Mouse (Mus musculus): Measurements from ENCODE around the gene Fbxw11.
A peak's percentile ranks its signal among the peaks of the same experiment; 100 is the strongest.
"Not testable (repeated sequence)": the region's sequence is repeated elsewhere in the genome, so short reads cannot be mapped to it uniquely, and the experiment has no call there.

The Fbxw11 gene

GRCm38 (mm10) chr11:32642249-32642876 lies at the start of gene Fbxw11:
Gene Fbxw11, plus strand, starts transcription at chr11:32642724.
- DNase-seq: peak; percentile 98

- no peak for DNase-seq
Measured at GRCm38 (mm10) chr11:32593081-32593480, 49.4 kb upstream of the Fbxw11 start.

GRCm38 (mm10) chr11:32594122-32594521 lies 48.4 kb upstream of the Fbxw11 start:
- DNase-seq: no peak

- DNase-seq: no peak
Measured at GRCm38 (mm10) chr11:32600371-32600770, 42.2 kb upstream of the Fbxw11 start.

- peak; percentile 58 for DNase-seq
Measured at GRCm38 (mm10) chr11:32601528-32602323, 40.8 kb upstream of the Fbxw11 start.

- DNase-seq: no peak
Measured at GRCm38 (mm10) chr11:32604663-32605062, 37.9 kb upstream of the Fbxw11 start.

GRCm38 (mm10) chr11:32605131-32605860 lies 37.2 kb upstream of the Fbxw11 start:
- DNase-seq: no peak

- DNase-seq: no peak
Measured at GRCm38 (mm10) chr11:32605907-32606306, 36.6 kb upstream of the Fbxw11 start.

- no peak for DNase-seq
Measured at GRCm38 (mm10) chr11:32607319-32607718, 35.2 kb upstream of the Fbxw11 start.

GRCm38 (mm10) chr11:32610616-32611015 lies 31.9 kb upstream of the Fbxw11 start:
- no peak for DNase-seq

- no peak for DNase-seq
Measured at GRCm38 (mm10) chr11:32612304-32612703, 30.2 kb upstream of the Fbxw11 start.

GRCm38 (mm10) chr11:32614463-32614862 lies 28.1 kb upstream of the Fbxw11 start:
- DNase-seq: no peak

GRCm38 (mm10) chr11:32615561-32615960 lies 27.0 kb upstream of the Fbxw11 start:
- no peak for DNase-seq

- no peak for DNase-seq
Measured at GRCm38 (mm10) chr11:32616091-32616490, 26.4 kb upstream of the Fbxw11 start.

- DNase-seq: no peak
Measured at GRCm38 (mm10) chr11:32618036-32618435, 24.5 kb upstream of the Fbxw11 start.

GRCm38 (mm10) chr11:32618641-32619040 lies 23.9 kb upstream of the Fbxw11 start:
- not testable (repeated sequence) for DNase-seq

- peak; percentile 26 for DNase-seq
Measured at GRCm38 (mm10) chr11:32619257-32619816, 23.2 kb upstream of the Fbxw11 start.

GRCm38 (mm10) chr11:32619866-32620456 lies 22.6 kb upstream of the Fbxw11 start:
- no peak for DNase-seq

- DNase-seq: no peak
Measured at GRCm38 (mm10) chr11:32621831-32622478, 20.6 kb upstream of the Fbxw11 start.

GRCm38 (mm10) chr11:32622479-32623190 lies 19.9 kb upstream of the Fbxw11 start:
- DNase-seq: no peak

GRCm38 (mm10) chr11:32623236-32623635 lies 19.3 kb upstream of the Fbxw11 start:
- DNase-seq: no peak

GRCm38 (mm10) chr11:32623912-32624311 lies 18.6 kb upstream of the Fbxw11 start:
- DNase-seq: no peak

All from liver (tissue).